Mouse (Mus musculus) testis, adult 2 months (tissue): Measurements from ENCODE around the gene Il3.

Source experiments
- CTCF ChIP-seq: fragments of 200-500 bp; IDR thresholded peaks from 2 replicates; pipeline ENCODE4 v1.5.1; 2012; ENCODE audit warnings: low read depth, mild to moderate bottlenecking, inconsistent platforms, low read length, moderate library complexity; ENCODE audit not compliant: control insufficient read depth, insufficient read depth, insufficient replicate concordance
- POLR2A ChIP-seq: fragments of 200-500 bp; IDR thresholded peaks from 2 replicates; pipeline ENCODE4 v1.6.1; 2012; ENCODE audit warnings: low read depth, mild to moderate bottlenecking, inconsistent platforms, low read length, moderate library complexity; ENCODE audit not compliant: control insufficient read depth

- TF ChIP-seq POLR2A (no peak), CTCF (no peak)
These were observed 27.1 kb upstream of the Il3 start for GRCm38 (mm10) chr11:54293980-54294807.
